Mouse (Mus musculus): Measurements from ENCODE around the gene Oscp1.

The Oscp1 gene

DNA sequence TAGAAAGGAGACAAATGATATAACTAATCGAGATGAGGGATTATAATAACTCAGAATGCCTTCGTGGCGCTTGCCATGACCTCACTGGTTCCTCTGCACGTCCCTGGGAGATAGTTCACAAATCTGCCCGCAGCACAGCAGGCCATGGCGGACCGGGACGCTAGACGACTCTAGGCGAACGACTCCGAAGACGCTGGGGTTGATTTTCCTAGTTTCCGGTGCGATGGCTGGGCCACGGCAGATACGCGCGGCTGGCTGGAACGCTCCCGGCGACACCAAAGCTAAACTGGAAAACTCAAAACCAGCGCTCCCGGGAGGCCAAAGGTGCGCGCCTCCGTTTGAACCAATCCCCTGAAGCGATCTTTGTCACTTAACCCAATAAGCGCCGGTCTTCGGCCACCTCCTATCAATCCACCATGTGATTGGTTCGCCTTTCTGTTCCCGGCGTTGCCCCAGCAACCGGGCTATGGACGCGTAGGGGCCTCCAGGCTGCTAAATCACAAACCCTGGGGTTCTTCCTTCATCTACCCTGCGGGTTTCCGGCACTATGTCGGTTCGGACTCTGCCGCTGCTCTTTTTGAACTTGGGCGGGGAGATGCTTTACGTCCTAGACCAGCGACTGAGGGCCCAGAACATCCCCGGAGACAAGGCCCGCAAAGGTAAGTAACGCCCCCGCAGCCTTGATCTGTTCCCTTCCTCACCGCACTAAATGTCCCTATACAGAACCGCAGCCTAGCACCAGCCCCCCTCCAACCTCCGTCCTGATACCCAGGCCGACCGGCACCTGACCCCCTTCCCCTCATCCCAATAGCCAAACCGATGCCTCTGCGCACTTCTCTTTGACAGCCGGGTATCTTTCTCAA lies at the start of gene Oscp1:
Oscp1 (plus strand) TSS at position 432 of the 863 bp plus-strand sequence.
- DNase-seq (ENCODE audit: low read depth in 2 of 2, low spot score in 2 of 2) = peak; percentile 80 to 90

DNA sequence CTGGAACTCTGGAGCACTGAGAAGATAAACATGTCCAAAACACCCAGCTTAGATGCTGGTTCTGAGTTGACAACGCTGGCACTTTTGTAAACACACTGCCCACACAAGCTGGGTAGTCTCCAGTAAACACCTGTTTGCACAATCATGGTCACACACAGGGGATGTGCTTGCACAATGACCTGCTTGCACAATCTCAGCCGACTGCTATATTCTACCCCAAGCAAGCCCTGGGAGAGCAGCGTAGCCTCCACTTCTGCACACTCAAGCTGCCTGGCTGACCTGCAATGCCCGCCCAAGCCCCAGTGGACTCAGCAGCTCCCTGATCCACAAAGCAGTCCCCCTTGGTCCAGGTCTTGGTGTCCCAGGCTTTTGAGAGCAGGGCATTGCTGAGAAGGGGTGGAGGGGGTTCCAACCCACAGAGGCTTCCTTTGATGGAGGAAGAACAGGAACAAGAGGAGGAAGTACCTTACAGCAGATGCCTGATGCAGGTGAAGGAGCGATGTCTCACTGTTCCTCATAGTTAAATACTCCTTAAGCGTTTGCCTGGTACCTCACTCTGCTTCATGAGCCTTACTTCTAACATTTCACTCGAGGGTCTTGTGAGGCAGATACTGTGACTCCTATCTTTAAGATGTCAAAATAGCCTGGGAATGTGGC lies 40.6 kb upstream of the Oscp1 start:
- DNase-seq (ENCODE audit: low read depth in 2 of 2, low spot score in 2 of 2) = no peak

DNA sequence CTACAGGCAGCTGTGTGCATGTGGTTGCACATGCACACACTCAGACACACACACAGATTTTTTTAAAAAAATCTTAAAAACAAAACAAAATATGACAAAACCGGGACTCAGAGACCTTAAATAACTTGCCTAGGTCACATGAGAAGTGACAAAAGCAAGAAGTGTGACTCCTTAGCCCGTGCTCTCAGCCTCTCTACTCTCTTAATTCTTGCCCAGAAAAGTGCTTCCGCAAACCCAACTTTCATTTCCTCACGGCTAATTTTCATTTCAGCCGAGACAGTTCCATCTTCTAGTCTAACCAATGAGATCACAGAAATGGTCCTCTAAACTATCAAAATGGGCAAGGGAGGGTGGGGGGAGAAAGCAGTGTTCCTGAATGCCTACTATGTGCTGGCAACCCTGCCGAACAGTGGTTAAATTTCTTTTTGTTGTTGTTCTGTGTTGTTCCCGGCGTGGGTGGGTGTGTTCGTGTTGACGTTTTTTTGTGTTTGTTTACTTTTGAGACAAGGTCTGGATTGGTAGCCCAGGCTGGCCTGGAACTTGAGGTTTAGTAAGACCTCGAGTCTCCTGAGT lies 39.3 kb upstream of the Oscp1 start:
- no peak for DNase-seq (ENCODE audit: low read depth in 2 of 2, low spot score in 2 of 2)

DNA sequence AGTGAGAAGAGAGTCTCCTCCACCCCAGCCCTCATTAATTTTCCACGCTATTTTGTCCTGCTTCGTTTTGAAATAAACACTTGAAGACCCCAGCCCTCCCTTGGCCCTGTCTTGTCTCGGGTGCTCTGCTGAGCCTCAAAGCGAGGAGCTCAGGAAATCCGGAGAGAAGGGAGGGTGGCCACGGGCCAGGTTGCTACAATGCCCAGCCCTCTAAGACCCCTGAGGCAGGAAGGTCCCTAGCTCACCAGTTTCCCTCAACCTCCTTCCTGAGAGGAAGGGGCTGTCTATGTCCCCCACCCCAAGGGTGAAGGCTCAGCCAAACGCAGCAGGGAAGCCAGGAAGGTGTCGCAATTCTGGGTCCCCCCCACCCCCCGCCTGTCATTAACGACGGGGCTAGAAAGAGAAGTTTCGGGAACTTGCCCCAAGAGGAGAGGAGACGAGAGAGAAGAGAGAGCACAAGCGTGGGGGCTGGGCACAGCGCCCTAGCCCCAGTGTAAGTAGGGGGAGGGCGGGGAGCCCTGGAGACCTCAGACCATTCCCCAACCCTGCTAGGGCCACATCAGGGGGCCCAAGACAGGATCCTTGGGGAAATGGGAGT lies 34.0 kb upstream of the Oscp1 start, which contains the start of gene Csf3r:
Csf3r (plus strand) TSS at position 248 of the 598 bp plus-strand sequence.
- no peak for DNase-seq (ENCODE audit: low read depth in 2 of 2, low spot score in 2 of 2)

DNA sequence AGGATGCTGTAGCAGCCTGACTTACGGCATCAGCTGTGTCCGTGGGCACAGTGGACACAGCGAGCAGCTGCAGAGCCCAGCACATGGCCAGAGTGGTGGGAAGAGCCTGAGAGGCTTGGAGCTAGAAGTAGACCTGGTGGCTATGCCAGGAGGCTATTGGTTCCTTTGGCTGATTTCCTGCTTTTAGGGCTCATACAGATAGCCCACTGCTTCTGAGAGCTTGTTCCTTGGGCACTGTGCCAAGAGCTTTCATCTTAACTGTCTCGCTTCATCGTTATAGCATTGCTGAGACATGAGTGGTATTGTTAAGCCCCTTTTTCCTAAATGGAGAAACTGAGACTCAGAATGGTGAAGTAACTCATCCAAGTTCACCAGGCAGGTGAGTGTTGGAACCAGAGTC lies 32.6 kb upstream of the Oscp1 start:
- no peak for DNase-seq (ENCODE audit: low read depth in 2 of 2, low spot score in 2 of 2)

DNA sequence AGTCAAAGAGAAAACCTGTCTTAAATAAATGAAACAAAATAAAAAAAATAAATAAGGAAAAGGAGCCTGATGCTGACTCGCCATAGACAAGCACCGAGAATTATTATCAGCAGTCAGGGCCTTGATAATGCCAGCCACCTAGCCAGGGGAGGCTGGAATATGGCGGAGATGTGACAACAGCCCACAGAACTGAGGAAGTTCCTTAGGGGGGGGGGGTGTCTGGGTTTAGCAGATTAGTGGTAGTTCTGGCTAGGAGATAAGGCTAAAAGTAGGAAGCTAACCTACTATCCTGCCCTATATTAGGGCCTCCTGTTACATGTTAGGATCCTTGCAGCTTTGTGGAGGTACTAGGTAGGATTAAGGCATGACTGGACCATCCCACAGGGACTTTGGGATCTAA lies 30.4 kb upstream of the Oscp1 start:
- DNase-seq (ENCODE audit: low read depth in 2 of 2, low spot score in 2 of 2) = no peak

DNA sequence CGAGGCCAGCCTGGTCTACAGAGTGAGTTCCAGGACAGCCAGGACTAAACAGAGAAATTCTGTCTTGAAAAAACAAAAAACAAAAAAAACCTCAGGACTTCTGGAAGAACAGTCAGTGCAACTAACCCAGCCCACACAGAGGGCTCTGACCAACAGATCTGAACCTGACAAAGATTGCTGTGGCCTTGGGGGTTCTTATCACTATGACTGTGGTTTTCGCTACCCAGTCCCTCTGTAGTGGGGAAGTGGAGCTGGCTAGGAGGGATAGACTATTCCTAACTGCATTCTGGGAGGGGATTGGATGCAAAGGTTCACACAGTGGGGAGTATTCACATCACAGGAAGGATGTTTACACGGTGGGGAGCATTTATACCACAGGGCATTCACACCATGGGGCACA lies 29.3 kb upstream of the Oscp1 start:
- DNase-seq (ENCODE audit: low read depth in 2 of 2, low spot score in 2 of 2) = no peak

DNA sequence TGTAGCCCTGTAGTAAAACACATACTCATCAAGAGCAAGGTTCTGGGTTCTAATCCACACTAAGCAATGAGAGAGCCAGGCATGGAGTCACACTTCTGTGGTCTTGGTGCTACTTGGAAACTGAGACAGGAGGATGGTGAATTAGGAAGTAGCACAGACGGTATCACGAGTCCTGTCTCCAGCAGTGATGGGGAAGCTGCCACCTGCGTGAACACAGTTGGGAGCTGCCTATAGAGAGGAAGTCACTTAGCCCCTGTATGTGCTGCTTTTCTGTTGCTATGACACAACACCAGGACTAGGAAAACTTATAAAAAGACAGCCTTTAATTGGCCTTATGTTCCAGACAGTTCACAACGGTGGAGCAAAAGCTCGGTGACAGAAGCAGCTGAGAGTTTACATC lies 27.7 kb upstream of the Oscp1 start:
- DNase-seq (ENCODE audit: low read depth in 2 of 2, low spot score in 2 of 2) = no peak

DNA sequence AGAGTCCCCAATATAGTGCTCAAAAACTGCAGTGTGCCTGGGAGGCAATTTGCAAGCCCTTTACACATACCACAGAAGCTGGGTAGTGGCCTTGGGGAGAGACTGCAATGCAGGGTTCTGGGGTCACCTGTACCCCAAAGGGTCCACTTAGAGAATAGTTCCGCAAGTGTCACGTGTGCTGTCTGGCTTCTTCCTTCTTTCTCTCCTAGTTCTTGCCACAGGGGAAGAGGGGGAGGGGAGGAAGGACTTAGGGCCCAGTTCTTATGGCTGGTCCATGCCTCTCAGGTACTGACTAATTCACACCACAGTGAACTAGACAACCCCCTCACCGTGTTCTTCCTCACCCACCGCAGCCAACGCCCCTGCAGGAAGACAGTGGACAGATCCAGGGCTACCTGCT lies 23.0 kb upstream of the Oscp1 start:
- no peak for DNase-seq (ENCODE audit: low read depth in 2 of 2, low spot score in 2 of 2)

DNA sequence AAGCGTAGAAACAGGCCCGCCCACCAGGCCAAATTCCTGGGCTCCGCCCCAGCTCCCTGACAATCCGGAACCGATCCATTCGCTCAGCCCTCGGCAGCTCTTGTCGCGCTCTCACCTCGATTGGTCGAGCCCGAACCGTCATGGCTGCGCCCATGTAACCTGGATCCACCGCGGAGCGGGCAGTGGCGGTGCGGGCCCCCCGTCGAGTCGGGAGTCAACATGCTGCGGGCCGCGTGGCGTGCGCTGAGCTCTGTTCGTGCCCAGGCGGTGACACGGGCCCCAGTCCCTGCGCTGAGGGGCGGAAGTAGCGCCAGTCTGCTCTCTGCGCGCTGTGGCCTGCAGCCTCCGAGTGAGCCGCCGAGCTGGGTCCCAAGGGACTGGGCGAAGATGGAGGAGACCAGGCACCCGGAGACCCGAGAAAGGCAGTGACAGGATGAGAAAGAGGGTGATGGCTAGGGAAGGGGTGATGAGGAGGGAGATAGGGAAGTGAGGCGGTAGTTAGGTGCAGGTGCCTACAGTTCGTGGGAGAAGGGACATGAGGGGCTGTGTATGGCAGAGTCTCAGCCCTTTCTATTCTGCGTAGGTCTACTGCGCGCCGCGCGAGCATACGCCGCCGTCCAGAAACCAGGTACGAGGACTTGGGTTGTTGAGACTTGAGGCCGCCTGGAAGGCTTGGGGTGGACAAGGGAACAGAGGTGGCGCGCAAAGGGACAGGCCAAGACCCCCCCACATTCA lies 11.3 kb upstream of the Oscp1 start, which contains the start of gene Mrps15:
Mrps15 (plus strand) TSS at position 75 of the 735 bp plus-strand sequence.
- DNase-seq (ENCODE audit: low read depth in 2 of 2, low spot score in 2 of 2) = peak; percentile 69 to 74

DNA sequence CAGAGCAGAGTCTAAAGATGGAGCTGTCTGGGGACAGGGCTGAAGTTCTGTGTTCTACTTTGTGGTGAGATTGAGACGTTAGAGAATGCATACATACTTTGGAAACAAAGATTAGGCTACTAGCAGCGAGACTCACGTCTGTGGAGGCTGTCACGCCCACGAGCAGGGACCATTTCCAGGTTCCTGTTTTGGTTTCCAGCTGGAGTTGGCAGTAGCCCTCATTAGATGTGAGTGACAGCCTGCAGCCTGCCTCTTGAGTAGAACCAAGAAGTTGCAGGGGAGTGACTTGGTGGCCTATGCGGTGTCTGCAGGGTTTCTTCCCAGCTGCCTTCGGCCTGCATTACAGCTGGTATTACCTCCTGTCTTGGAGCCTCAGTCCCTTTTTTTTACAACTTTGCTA lies 6.7 kb upstream of the Oscp1 start:
- DNase-seq (ENCODE audit: low read depth in 2 of 2, low spot score in 2 of 2) = no peak

DNA sequence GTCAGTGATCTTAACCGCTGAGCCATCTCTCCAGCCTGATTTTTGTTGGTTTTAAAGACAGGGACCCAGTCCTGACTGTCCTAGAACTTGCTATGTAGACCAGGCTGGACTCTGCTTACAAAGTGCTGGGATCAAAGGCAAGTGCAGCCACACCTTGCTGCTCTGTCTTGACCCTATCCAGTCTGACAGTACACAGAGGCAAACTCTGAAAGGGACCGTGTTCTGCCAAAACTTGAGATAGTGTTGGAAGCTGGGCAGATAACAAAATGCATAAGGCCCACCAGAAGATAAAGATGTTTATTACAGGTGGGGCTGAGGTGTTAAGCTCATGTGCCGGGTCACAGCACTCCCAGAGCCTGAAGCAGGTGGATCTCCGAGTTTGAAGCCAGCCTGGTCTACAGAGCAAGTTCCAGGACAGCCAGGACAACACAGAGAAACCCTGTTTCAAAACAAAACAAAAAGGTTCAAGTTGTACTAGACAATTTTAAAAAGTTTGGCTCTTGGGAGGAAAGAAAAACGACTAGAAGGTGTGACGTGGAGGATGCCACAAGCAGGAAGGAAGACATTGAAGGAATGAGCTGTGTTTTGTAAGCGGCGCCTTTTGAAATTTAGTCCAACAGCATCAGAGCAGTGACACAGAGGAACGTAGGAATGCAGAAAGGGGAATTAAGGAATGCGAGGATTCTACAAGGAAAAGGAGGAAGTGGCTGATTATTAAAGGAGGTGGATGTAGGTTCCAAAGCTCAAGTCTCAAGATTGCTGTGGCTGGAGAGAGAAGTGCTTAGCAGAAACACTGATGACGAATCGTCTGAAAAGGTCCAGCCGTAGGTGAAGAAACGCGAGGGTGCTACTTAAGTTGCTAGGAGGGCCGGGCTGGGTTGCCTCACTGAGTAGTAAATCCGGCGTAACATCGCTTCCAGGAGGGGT lies 895 bp upstream of the Oscp1 start:
- no peak for DNase-seq (ENCODE audit: low read depth in 2 of 2, low spot score in 2 of 2)

DNA sequence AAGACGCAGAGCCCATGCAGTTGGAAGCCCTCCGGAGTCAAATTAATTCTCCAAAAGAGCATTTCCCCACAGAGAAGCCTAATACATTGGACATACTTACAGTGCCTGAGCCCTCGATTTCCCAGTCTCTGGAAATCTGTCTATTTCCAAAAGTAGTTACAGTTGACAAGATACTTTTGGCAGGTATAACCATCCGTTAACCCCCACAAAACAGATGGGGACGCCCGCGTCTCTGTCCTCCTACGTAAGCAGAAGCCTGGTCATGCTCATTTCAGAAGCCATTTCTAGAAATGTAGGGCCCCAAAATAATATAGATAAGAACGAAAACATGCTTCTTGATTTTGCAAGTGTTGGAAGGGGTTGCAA lies 615 bp downstream of the Oscp1 start:
- no peak for DNase-seq (ENCODE audit: low read depth in 2 of 2, low spot score in 2 of 2)

DNA sequence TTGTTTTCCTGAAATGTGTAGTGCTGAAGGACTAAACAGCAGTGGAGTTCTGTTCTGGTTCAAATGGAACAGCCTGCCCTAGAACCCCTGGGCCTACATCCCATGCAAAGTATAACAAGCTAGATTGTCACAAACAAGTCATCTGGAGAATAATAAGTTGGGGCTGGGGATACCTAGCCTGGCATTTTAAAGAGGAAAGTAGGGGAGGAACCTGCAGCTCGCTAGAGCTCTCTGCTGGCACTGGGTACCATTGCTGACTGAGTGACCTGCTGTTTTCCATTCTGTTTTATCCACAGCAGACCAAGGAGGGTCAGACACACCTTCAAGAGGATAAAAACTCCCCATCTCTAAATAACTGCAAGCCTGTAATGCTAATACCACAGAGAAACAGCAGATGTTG lies 4.5 kb downstream of the Oscp1 start:
- DNase-seq (ENCODE audit: low read depth in 2 of 2, low spot score in 2 of 2) = no peak

DNA sequence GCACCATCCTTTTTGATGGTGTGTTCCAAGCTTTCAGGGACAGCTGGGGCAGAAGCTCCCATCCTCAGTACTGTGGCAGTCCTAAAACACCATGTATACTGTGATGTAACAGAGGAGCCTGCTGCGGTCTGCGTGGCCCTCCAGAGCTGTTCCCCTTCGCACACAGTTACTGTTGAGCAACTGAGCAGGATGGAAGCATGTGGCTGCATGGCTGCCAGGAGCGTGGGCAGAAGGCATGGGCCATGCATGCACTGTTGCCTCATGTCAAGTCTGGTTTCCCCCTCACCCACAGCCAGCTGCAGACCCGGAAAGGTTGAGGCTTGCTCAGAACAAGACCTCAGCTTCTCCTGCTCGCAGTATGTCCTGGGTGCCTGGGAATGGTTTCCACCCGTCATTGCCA lies 6.9 kb downstream of the Oscp1 start:
- no peak for DNase-seq (ENCODE audit: low read depth in 2 of 2, low spot score in 2 of 2)

DNA sequence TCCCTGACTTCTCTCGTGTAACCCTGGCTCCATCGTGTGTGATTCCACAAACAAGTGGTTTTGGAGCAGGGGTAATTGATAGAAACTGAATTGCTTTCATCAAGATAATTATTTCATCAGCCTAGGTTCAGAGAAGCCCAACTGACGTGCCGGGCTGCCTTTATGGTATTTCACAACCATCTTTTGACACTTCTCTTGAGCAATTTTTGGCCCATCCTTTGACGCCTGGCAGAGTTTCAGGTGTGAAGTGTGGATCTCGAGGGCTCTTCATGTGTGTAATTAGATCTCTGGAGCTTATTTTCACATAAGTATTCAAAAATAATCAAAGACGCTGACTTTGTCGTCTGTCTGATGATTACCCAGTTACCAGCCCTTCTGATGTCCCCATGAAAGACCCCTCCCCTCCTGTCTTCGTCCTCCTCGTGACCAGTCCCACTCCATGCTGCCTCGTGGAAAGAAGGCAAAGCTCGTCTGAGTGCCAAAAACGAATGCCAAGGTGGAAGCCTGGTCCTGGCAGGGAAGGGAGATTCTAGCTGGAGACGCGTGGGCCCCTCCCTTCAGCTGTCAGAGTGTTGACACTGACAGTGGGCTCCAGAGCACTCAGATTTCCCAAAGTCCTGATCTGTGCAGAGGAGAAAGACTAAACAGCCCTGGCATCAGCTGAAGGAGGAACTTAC lies 9.2 kb downstream of the Oscp1 start:
- no peak for DNase-seq (ENCODE audit: low read depth in 2 of 2, low spot score in 2 of 2)

DNA sequence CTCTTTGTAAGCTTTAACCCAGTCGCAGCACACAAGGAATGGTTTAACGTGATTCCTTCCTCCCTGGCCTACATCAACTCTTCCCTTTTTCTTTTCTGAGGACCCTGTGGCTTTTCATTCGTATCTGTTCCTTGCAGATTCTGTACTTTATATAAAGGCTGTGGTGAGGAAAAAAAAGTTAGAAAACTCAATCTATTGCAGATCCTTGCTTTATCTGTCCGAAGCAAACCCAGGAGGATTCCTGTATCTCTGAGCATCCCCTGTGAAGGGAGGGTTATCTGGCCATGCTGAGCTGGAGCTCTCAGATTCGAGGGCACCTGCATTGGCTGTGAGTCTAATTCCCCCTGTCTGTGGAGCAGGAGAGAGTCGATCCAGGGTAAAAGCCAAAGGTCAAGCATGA lies 10.5 kb downstream of the Oscp1 start:
- DNase-seq (ENCODE audit: low read depth in 2 of 2, low spot score in 2 of 2) = no peak

DNA sequence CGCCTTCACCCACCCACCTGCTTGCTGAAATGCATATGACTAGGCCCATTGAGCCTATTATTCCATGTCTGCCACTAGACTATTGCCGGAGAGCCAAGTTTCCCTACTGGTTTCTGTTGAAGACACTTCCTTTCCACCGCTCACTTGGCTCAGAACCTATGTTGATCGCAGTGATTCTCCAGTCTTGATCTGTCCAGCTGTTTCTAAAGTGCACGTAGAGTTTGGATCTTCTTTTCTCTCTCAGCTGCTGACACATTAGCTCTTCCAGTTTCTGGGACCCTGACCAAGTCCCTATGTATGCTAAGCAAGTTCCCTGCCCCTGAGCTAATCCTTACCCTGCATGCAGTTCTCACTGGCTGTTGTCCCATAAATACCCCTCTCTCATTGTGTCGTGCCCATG lies 19.5 kb downstream of the Oscp1 start:
- no peak for DNase-seq (ENCODE audit: low read depth in 2 of 2, low spot score in 2 of 2)

DNA sequence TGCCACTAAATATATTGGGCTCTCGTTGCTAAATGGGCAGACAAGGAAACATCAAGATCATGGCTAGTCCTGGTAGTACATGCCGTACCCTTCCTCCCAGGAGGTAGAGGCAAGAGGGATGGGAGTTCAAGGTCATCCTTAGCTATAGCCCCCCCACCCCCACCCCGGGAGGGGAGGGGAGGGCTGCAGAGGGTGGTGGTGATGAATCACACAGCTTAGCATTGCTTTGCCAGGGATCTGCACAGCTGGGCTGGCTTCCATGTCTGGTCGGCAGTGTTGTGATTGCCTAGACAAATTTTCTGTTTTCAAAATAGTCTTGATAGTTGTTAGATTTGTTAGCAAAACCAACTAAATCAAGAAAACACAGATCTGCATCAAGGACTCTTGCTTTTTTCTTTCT lies 20.9 kb downstream of the Oscp1 start:
- DNase-seq (ENCODE audit: low read depth in 2 of 2, low spot score in 2 of 2) = no peak

DNA sequence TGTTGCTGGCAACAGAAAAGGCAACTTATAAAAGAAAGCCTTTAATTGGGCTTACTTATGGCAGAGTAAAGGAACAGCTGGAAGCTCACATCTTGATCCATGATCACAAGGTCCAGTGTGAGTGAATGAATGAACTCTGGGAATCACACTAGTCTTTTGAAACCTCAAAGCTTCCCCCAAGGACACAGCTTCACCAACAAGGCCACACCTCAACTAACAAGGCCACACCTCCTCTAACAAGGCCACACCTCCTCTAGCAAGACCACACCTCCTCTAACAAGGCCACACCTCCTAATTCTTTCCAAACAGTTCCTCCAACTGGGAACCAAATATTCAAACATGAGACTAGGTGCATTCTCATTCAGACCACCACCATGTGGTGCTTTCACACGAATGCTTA lies 23.2 kb downstream of the Oscp1 start:
- DNase-seq (ENCODE audit: low read depth in 2 of 2, low spot score in 2 of 2) = no peak
